ENCODE assay signal across 31 mouse cellular contexts in genomic region chr2:29692192-29692591, GRCm38 (mm10). TPM values are rescaled to one million over a fixed set of nuclear protein-coding genes. Genes with fewer than 3 reads are reported as not detected.
"Had no signal": no experiment of that assay in that cellular context is flagged by ENCODE, and none has a peak within 500 bp of the region (broad histone marks: within the 10 kb centered on the region; RNA-seq: fewer than 3 reads in every experiment).

No protein-coding gene starts in this region.

- H3K27ac ChIP-seq: heart, adult 2 months; heart, embryonic 13.5 days; heart, embryonic 15.5 days; hindbrain, embryonic 13.5 days; hindbrain, embryonic 15.5 days; hindbrain, postnatal 0 days; layer of hippocampus, adult 2 months; left cerebral cortex, adult 2 months; limb, embryonic 13.5 days; limb, embryonic 15.5 days; liver, embryonic 12.5 days; liver, embryonic 14.5 days had no signal

- H3K4me1 ChIP-seq: hindbrain, embryonic 13.5 days; hindbrain, embryonic 15.5 days; limb, embryonic 13.5 days had no signal

- H3K9ac ChIP-seq: heart, embryonic 15.5 days; hindbrain, embryonic 13.5 days; hindbrain, embryonic 15.5 days; limb, embryonic 13.5 days; limb, embryonic 15.5 days; liver, embryonic 12.5 days; liver, embryonic 14.5 days had no signal

- H3K4me3 ChIP-seq: heart, adult 2 months; heart, embryonic 13.5 days; heart, embryonic 15.5 days; hindbrain, embryonic 13.5 days; hindbrain, embryonic 15.5 days; layer of hippocampus, adult 2 months; left cerebral cortex, adult 2 months; limb, embryonic 13.5 days; limb, embryonic 15.5 days; liver, embryonic 12.5 days had no signal

- H3K27me3 ChIP-seq: heart, embryonic 13.5 days; heart, embryonic 15.5 days; hindbrain, embryonic 13.5 days; hindbrain, embryonic 15.5 days; limb, embryonic 13.5 days; limb, embryonic 15.5 days; liver, embryonic 12.5 days had no signal

- H3K4me2 ChIP-seq: heart, embryonic 11.5 days; heart, embryonic 13.5 days; heart, embryonic 15.5 days; hindbrain, embryonic 13.5 days; hindbrain, embryonic 15.5 days; limb, embryonic 13.5 days; limb, embryonic 15.5 days; liver, embryonic 12.5 days had no signal

- H3K9me3 ChIP-seq: heart, embryonic 13.5 days; heart, embryonic 15.5 days; hindbrain, embryonic 13.5 days; hindbrain, embryonic 15.5 days; limb, embryonic 13.5 days; limb, embryonic 15.5 days; liver, embryonic 12.5 days had no signal

- DNase-seq: gastrocnemius, postnatal 14 days; gastrocnemius, postnatal 36 days; heart, adult 11 months; heart, adult 2 months; heart, postnatal 14 days; heart, postnatal 36 days; kidney, adult 11 months; kidney, adult 2 months; kidney, adult 9 months; kidney, postnatal 10 days; kidney, postnatal 25 days; kidney, postnatal 4 days; left cerebral cortex, postnatal 4 days had no signal

RNA-seq across cellular contexts. Expression of gene Gm13420, which starts 59.3 kb away (rescaled TPM):
- total RNA-seq: gastrocnemius, adult 18-20 months; gastrocnemius, adult 8-10 months; gastrocnemius, postnatal 14 days; gastrocnemius, postnatal 36 days; heart, adult 2 months; heart, postnatal 14 days; heart, postnatal 36 days; hematopoietic stem cell, adult 5-6 weeks had no signal
- polyA plus RNA-seq: heart, adult 2 months; heart, embryonic 11.5 days; heart, embryonic 13.5 days; heart, embryonic 15.5 days; heart, postnatal 0 days; hindbrain, embryonic 11.5 days; hindbrain, embryonic 13.5 days; limb, embryonic 11.5 days; limb, embryonic 13.5 days; limb, embryonic 15.5 days had no signal
